Mouse (Mus musculus) megakaryocyte, embryonic 14.5 days (primary cell): ENCODE measurements around the gene Gm20388. TPM values are rescaled to one million over a fixed set of nuclear protein-coding genes. Genes with fewer than 3 reads are reported as not detected.

Experiments used
- H3K27me3 ChIP-seq: replicated peaks from 2 replicates; pipeline ENCODE3; 2012; ENCODE audit warnings: inconsistent platforms
- H3K36me3 ChIP-seq: replicated peaks from 2 replicates; pipeline ENCODE3; 2012; ENCODE audit warnings: low read length, inconsistent platforms, mixed read lengths
- H3K4me1 ChIP-seq: 2 replicates; pipeline ENCODE4 v1.6.1; 2012; ENCODE audit warnings: inconsistent platforms
- H3K4me3 ChIP-seq: replicated peaks from 2 replicates; pipeline ENCODE3; 2012; ENCODE audit warnings: moderate library complexity, mild to moderate bottlenecking, inconsistent platforms
- H3K9me3 ChIP-seq: 2 replicates; pipeline ENCODE4 v1.6.1; 2012; ENCODE audit warnings: inconsistent platforms
- FLI1 ChIP-seq: IDR thresholded peaks from 2 replicates; pipeline ENCODE4 v1.6.1; 2012; ENCODE audit warnings: low read length, inconsistent platforms, mixed read lengths
- GATA1 ChIP-seq: IDR thresholded peaks from 3 replicates; pipeline ENCODE4 v1.6.1; 2012; ENCODE audit warnings: mixed read lengths, low read length, inconsistent platforms, borderline replicate concordance
- polyA plus RNA-seq: library from polyadenylated mRNA; stranded (reverse); fragments of >175 nt; gene quantifications from 2 replicates; pipeline ENCODE4 v1.2.3, GENCODE M21; 2012; ENCODE audit warnings: low replicate concordance; ENCODE audit not compliant: insufficient read depth

The Gm20388 gene
- polyA plus RNA-seq, 1 experiment = 111 TPM

DNA sequence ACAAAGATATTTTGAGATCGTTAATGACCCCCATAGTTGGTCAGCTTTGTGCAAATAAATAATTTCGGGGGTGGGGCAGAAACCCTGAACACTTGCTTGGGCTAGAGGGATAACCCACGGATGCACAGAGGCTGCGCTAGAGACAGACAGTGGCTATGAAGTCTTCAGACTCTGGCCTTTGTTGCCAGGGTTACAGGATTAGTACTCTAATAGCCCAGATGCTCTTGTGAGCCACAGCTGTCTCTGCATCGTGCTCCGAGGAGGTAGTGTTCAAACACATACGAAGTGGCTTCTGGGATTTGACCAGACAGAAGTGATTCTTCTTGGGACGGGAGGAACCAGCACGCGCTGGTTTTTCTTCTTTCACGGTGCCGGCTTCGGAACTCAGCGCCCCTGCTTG is 820.9 kb downstream of the Gm20388 start:
- TF ChIP-seq GATA1 (no peak), FLI1 (no peak)
- Histone ChIP-seq H3K9me3 (no peaks in the 10 kb centered on the region), H3K27me3 (peaks cover 59% of the 10 kb centered on the region), H3K36me3 (no peaks in the 10 kb centered on the region), H3K4me3 (no peak overlapping the region), H3K4me1 (peaks cover 30% of the 10 kb centered on the region)

DNA sequence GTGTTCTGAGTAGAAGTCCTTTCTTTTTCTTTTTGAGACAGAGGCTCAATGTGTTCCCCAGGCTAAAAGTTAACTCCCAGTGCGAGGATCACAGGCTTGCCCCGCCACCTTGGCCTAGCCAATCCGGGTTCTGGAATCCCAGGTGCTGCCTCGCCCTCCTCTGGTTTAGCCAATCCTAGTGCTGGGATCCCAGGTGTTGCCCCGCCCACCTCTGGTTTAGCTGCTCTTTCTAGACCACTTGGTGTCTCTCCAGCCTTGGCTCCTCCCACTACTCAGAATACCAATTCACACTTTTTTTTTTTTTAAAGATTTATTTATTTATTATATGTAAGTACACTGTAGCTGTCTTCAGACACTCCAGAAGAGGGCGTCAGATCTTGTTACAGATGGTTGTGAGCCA is 821.4 kb downstream of the Gm20388 start:
- no peaks in the 10 kb centered on the region for H3K9me3 ChIP-seq
- H3K27me3 ChIP-seq = peaks cover 64% of the 10 kb centered on the region
- H3K4me3 ChIP-seq = no peak overlapping the region
- no peaks in the 10 kb centered on the region for H3K36me3 ChIP-seq
- TF ChIP-seq GATA1 (no peak), FLI1 (no peak)
- peaks cover 35% of the 10 kb centered on the region for H3K4me1 ChIP-seq

DNA sequence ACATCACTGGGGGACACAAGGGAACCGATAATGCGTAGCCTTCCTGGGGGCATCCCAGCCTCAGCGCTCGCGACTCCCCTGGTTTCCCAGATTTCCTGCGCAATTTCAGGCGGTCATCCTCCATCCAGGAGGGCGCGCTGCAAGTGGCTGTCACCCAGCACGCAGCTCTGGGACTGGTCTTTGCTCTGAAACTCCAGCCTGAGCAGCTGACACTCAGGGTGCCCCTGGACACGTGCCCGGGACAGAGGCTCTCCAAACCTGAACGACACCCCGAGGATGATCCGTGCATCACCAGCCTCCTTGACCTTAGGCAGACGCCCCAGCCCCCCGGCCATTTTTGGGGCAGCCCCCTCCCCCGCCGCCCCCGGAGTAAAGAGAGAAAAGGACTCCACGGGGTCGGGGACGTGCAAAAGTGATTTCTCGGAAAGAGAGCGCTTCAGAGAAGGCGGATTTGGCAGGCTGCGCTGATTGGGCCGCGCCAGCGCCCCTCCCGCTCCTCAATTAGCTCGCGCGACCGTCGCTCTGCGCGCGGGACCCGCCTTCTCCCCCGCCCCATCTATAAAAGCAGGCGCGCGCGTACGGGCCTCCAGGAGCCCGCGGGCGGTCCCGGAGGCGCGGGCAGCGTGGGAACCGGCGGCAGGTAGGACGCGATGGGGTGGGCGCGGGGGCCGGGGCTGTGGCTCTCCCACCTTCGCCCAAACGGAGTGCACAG is 825.3 kb downstream of the Gm20388 start, which contains the start of gene Irf8:
Irf8 (plus strand) TSS at position 589 of the 712 bp plus-strand sequence.
- Histone ChIP-seq H3K9me3 (peaks cover 19% of the 10 kb centered on the region), H3K27me3 (peaks cover 90% of the 10 kb centered on the region), H3K4me1 (peaks cover 39% of the 10 kb centered on the region), H3K4me3 (peak within 1 kb of the TSS; percentile 90), H3K36me3 (peaks cover 18% of the 10 kb centered on the region)
- no peak for TF ChIP-seq FLI1
- no peak for TF ChIP-seq GATA1

DNA sequence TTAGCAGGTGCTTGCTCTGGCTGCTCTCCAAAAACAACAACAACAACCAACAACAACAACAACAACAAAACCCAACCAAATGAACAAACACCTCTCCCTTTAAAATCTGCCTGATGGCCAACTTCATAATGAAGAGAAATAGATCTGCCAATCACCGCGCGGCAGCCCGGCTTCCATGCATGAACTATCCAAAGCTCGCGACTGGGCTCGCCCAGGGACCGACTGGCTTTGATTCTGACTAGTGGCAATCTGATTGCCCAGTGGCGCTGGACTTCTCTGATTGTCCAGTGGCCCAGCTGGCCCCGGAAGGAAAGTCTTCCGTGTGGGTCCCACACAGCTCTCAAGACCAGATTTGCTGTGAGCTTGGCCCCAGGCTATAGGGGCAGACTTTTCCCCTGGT is 825.8 kb downstream of the Gm20388 start:
- Histone ChIP-seq H3K27me3 (peaks cover 87% of the 10 kb centered on the region), H3K4me1 (peaks cover 39% of the 10 kb centered on the region), H3K4me3 (peak overlapping the region; percentile 90), H3K36me3 (peaks cover 20% of the 10 kb centered on the region), H3K9me3 (peaks cover 19% of the 10 kb centered on the region)
- no peak for TF ChIP-seq GATA1
- no peak for TF ChIP-seq FLI1

DNA sequence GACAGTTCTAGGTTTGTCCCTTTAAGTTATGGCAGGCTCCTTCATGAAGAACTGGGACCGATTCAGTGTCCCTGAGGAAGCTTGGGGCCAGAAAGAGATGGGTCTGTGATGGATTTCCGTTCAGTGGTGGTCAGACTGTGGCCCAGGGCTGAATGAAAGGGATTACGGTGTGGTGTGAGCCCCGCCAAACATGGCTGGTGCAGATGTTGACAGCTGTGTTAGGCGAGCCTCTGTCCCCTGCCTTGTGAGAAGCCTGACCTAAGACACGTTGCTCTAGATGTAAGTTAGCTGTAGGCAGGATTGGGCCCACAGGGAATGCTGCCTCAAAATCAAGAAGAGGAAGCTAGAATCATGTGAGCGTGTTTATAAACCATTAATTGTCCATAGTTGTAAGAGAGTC is 826.5 kb downstream of the Gm20388 start:
- H3K36me3 ChIP-seq = peaks cover 24% of the 10 kb centered on the region
- H3K27me3 ChIP-seq = peaks cover 80% of the 10 kb centered on the region
- peaks cover 19% of the 10 kb centered on the region for H3K9me3 ChIP-seq
- H3K4me3 ChIP-seq = peak overlapping the region; percentile 90
- peaks cover 42% of the 10 kb centered on the region for H3K4me1 ChIP-seq
- TF ChIP-seq GATA1 (no peak), FLI1 (no peak)

DNA sequence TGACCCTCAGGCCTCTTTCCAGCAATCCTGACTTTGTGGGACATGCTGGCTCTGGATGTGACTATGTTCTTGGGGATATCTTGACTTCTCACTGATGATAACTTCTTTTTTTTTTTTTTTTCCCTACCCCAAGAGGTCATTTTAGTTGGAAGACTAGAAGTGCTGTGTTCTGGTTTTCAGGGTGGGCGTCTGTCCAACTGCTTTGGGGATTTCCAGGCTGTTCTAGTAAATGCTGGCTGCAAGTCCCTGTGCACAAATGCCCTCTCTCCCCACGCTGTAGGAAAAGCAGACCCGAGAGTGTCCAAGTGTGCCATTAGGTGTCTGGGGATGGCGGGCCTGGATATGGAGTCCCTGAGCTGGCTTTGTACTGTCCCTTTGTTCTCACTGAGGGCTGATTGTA is 828.1 kb downstream of the Gm20388 start:
- Histone ChIP-seq H3K4me1 (peaks cover 58% of the 10 kb centered on the region), H3K36me3 (peaks cover 24% of the 10 kb centered on the region), H3K27me3 (peaks cover 70% of the 10 kb centered on the region), H3K9me3 (peaks cover 19% of the 10 kb centered on the region), H3K4me3 (peak overlapping the region; percentile 72)
- TF ChIP-seq GATA1 = no peak
- TF ChIP-seq FLI1 = no peak

DNA sequence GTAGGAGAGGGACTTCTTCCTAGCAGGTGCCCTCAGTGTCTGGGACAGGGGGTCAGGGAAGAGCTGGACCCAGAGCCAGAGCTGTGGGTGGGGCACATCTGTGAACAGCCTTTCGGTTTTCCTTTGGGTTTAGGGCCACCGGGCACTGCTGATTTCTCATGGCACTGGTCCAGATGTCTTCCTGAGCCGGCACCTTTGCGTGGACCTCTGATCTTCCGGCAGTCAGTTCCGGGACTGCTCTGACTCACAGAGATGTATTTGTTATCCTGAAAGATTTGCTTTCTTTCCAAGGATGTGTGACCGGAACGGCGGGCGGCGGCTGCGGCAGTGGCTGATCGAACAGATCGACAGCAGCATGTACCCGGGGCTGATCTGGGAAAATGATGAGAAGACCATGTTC is 828.9 kb downstream of the Gm20388 start:
- Histone ChIP-seq H3K4me1 (peaks cover 61% of the 10 kb centered on the region), H3K4me3 (peak overlapping the region; percentile 65), H3K36me3 (peaks cover 24% of the 10 kb centered on the region), H3K27me3 (peaks cover 65% of the 10 kb centered on the region), H3K9me3 (peaks cover 19% of the 10 kb centered on the region)
- TF ChIP-seq GATA1 = no peak
- TF ChIP-seq FLI1 = no peak

DNA sequence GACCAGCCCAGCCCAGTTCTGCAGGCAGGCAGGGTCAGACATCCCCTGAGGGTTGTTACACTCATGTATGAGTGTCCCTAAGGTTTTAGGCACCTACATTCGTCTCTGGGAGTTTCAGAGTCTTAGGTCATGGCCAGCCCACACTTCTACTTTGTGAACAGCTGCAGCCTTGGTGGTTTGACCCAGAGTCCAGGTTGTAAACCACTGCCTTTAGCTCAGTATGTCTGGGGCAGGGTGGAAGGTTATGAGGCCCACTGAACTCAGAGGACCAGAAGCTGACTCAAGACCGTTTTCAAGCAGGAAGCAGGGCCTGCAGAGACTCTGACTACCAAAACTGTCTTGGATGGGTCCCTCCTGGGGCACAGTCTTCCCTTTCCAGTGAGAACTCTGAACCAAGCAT is 829.9 kb downstream of the Gm20388 start:
- peaks cover 24% of the 10 kb centered on the region for H3K36me3 ChIP-seq
- H3K4me1 ChIP-seq = peaks cover 65% of the 10 kb centered on the region
- H3K27me3 ChIP-seq = peaks cover 55% of the 10 kb centered on the region
- no peak for TF ChIP-seq FLI1
- TF ChIP-seq GATA1 = no peak
- peaks cover 19% of the 10 kb centered on the region for H3K9me3 ChIP-seq
- no peak overlapping the region for H3K4me3 ChIP-seq

DNA sequence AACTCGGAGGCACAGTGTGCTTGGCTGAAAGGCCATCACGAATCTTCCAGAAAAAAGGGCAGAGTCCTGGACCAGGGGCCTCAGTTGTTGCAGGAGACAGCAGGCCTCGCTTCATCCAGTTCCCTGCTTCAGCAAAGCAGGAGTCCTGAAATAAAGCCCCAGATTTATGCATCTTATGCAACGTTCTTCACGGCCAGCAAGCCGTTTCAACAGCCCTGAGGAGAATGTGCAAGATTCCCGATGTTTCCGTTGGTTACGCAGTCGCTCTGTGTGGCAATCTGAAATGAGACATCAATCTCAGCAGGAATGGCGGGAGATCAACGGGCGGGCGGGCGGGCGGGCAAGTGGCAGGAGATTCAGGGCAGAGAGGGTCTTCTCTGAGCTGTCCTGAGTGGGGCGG is 830.4 kb downstream of the Gm20388 start:
- Histone ChIP-seq H3K4me3 (no peak overlapping the region), H3K27me3 (peaks cover 50% of the 10 kb centered on the region), H3K4me1 (peaks cover 64% of the 10 kb centered on the region), H3K36me3 (peaks cover 24% of the 10 kb centered on the region), H3K9me3 (peaks cover 19% of the 10 kb centered on the region)
- TF ChIP-seq FLI1 (no peak), GATA1 (no peak)

DNA sequence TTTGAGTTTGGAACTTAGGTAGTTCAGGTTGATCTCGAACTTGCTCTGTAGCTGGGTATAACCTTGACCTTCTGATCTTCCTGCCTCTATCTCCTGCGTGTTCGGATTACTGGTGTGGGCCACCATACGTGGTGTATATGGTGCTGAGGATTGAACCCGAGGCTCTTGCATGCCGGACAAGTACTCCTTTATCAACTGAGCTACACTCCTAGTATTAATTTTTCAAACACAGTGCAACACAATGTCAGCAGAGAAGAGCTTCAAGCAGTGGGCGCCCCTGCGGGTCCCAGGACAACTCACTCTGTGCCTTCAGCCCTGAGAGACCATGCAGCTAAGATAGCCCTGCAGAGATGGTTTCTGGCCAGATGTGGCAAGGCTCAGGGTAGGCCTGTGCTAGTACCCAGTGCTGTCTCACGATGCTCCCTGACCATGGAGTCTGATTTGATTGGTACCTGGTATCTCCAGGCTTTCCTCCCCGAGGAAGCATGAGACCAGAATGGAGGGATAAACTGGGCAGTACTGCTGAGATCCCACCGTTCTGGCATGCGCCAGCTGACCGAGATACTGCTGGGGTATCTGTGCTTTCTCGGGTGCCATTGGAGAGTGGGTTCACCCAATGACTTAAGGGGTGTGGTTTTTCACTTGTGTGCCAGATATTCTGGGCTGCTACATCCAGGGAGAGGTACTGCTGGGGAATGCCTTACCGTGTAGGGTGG is 831.3 kb downstream of the Gm20388 start:
- Histone ChIP-seq H3K36me3 (peaks cover 29% of the 10 kb centered on the region), H3K27me3 (peaks cover 41% of the 10 kb centered on the region), H3K4me3 (no peak overlapping the region), H3K9me3 (peaks cover 19% of the 10 kb centered on the region), H3K4me1 (peaks cover 62% of the 10 kb centered on the region)
- TF ChIP-seq GATA1 (no peak), FLI1 (no peak)
